Comparison of ENCODE assay signal across 16 mouse cellular contexts in the genomic region with DNA sequence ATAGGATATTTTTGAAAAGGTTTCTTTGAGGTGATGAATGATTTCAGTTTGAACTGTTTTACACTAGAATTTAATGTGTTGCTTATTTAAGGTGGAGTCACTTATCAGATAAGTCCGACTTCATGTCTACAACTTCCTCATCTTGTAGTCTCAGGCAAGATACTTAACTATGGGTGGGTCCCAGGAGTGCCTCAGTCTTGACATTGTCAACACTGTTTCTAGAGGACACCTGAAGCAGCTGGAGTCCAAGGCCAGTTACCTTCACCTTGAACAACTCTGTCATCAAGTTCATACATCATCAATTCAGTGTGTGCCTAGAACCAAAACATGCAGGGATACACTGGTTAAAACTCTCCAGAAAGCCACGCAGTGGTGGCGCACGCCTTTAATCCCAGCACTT. TPM values are rescaled to one million over a fixed set of nuclear protein-coding genes. Genes with fewer than 3 reads are reported as not detected.
"Had no signal": no experiment of that assay in that cellular context is flagged by ENCODE, and none has a peak within 500 bp of the region (broad histone marks: within the 10 kb centered on the region; RNA-seq: fewer than 3 reads in every experiment).

No protein-coding gene starts in this region.

- H3K9me3 ChIP-seq: midbrain, embryonic 10.5 days; midbrain, embryonic 12.5 days; neural tube, embryonic 12.5 days had no signal

- H3K4me3 ChIP-seq: midbrain, embryonic 10.5 days; midbrain, embryonic 12.5 days; neural tube, embryonic 12.5 days had no signal

- H3K4me2 ChIP-seq: lung, embryonic 14.5 days; midbrain, embryonic 12.5 days; neural tube, embryonic 12.5 days had no signal

- H3K9ac ChIP-seq: lung, embryonic 14.5 days; midbrain, embryonic 12.5 days; neural tube, embryonic 12.5 days had no signal

- H3K27me3 ChIP-seq: midbrain, embryonic 12.5 days; neural tube, embryonic 12.5 days had no signal

- H3K4me1 ChIP-seq: midbrain, embryonic 10.5 days; midbrain, embryonic 12.5 days; neural tube, embryonic 12.5 days had no signal

- H3K36me3 ChIP-seq: midbrain, embryonic 10.5 days; midbrain, embryonic 12.5 days; neural tube, embryonic 12.5 days had no signal

- DNase-seq: lung, adult 18-20 months; lung, embryonic 14.5 days; lung, postnatal 10 days; lung, postnatal 4 days; midbrain, embryonic 14.5 days; right cerebral cortex, postnatal 14 days; spleen, adult 18-20 months; thymus, adult 18-20 months; thymus, postnatal 14 days; thymus, postnatal 36 days had no signal

- H3K27ac ChIP-seq: midbrain, embryonic 10.5 days; midbrain, embryonic 12.5 days; neural tube, embryonic 12.5 days had no signal

RNA-seq across cellular contexts. Expression of a gene that starts 5.5 kb away (rescaled TPM):
- total RNA-seq: megakaryocyte, adult 5-6 weeks; megakaryocyte-erythroid progenitor cell, adult 5-6 weeks; neutrophil, adult 5-6 weeks had no signal
- polyA plus RNA-seq: midbrain, embryonic 10.5 days; midbrain, embryonic 12.5 days had no signal
